Mouse (Mus musculus): ENCODE data around the gene Klhl3. TPM values are rescaled to one million over a fixed set of nuclear protein-coding genes. Genes with fewer than 3 reads are reported as not detected.
A peak's percentile ranks its signal among the peaks of the same experiment; 100 is the strongest.

Gene Klhl3
- polyA plus RNA-seq, 1 experiment from 2014 or later: 3.2 TPM

DNA sequence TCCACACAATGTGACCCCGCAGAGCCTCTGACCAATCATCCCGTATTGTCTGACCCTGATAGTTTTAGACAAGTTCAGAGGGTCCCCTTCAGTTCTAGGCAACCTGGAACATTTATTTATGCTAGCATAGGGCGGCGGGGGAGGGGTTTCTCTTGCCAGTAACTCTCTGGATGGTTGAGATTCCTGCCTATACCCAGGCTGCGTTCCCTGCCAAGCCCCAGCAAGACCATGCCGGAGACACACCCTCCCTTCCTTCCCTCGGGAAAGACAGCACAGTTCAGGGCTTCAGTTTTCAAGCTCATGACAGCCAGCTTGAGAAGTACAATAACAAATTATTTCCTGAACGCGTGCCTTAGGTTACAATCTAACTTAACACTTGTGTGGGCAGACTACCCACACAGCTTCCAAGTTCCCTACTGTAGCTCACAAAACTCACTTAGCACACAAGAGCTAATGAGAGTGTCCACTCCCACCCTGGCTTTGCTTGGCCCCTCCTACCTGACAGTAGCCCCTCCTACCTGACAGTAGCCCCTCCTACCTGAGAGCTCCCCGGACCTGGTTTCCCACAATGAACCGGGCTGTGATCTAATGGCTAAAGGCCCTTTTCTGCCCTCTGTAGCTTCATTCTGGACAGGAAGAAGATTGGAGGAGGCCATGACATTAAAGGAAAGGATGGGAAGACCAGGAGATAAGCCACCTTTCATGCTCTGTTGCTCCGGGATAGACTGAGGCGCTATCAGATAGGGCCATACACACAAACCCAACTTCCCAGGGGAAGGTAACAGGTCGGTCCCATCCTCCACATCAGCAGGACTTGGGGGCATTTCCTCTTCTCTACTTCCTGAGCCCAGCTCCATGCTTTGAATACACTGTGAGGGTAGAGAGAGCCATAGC is 46.6 kb downstream of the Klhl3 start:
- Histone ChIP-seq H3K27me3 (replicated peaks; ENCODE audit: control insufficient read depth, insufficient read depth, low read length) (no peaks in the 10 kb centered on the region), H3K4me1 (ENCODE audit: control insufficient read depth, insufficient read depth, low read length) (peaks cover 19% of the 10 kb centered on the region), H3K4me2 (ENCODE audit: low read depth, low read length) (peak overlapping the region; percentile 5; the same call in 1 of the 2 replicates), H3K27ac (replicated peaks; ENCODE audit: low read depth, low read length) (peak overlapping the region; percentile 73), H3K9me3 (ENCODE audit: control insufficient read depth, low read length) (no peaks in the 10 kb centered on the region), H3K4me3 (ENCODE audit: low read depth, low read length) (no peak overlapping the region), H3K9ac (ENCODE audit: low read depth, low read length) (peak overlapping the region; percentile 16; the same call in 1 of the 2 replicates), H3K36me3 (ENCODE audit: control insufficient read depth, insufficient read depth, low read length) (0 out of 2 replicates have a peak, but pooled peaks cover 6% of the 10 kb centered on the region)
- DNase-seq (ENCODE audit: low spot score): peak; percentile 86
- peak; percentile 70; the same call in 1 of the 2 replicates for ATAC-seq (ENCODE audit: low read depth)
- WGBS: 48% methylated on average over 14 of the region's 14 CpGs

DNA sequence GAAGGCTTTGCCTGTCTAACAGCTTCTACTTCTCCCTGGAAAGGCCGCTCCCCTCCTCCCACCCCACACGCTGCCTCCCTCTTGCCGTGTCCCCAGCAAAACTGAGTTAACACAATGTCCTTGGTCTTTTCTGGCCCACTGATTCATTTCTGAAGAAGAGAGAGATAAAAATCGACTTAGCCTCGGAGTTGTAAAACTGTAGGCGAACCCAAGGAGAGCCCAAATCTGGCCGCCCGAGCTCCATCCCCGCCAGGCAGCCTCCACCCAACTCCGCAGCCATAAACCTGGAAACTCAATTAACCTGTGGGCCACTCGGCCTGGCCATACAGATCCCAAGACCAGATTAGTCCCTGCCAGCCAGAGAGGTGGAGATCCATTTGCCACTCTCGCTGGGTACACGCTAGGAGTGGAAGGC is 47.3 kb downstream of the Klhl3 start:
- DNase-seq (ENCODE audit: low spot score) (no peak), ATAC-seq (ENCODE audit: low read depth) (no peak)
- H3K27me3 ChIP-seq (replicated peaks; ENCODE audit: control insufficient read depth, insufficient read depth, low read length): no peaks in the 10 kb centered on the region
- no peak overlapping the region for H3K4me3 ChIP-seq (ENCODE audit: low read depth, low read length)
- H3K9me3 ChIP-seq (ENCODE audit: control insufficient read depth, low read length): no peaks in the 10 kb centered on the region
- H3K36me3 ChIP-seq (ENCODE audit: control insufficient read depth, insufficient read depth, low read length): 0 out of 2 replicates have a peak, but pooled peaks cover 6% of the 10 kb centered on the region
- WGBS: 76% methylated on average over 13 of the region's 13 CpGs
- H3K4me1 ChIP-seq (ENCODE audit: control insufficient read depth, insufficient read depth, low read length): peaks cover 19% of the 10 kb centered on the region
- H3K4me2 ChIP-seq (ENCODE audit: low read depth, low read length): no peak overlapping the region
- H3K27ac ChIP-seq (replicated peaks; ENCODE audit: low read depth, low read length): peak overlapping the region; percentile 73
- peak overlapping the region; percentile 16; the same call in 1 of the 2 replicates for H3K9ac ChIP-seq (ENCODE audit: low read depth, low read length)

DNA sequence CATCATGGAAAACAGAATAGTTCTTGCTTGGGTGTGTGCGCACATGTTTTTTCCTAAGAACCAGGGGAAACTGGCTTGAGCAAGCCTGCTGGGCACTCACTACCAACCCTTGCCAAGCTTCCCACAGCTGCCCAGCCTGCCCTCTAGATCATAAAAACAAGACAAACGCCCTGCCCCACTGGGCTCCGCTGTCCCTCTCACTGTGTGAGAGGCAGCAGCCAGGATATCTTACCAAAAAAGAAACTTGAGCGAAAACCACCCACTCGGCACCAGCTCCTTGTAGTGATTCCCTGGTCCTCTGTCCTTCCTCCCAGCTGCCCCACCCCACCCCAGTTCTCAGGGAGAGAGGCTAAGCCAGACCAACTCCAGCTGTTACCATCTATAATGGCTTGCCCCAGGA is 48.1 kb downstream of the Klhl3 start:
- H3K36me3 ChIP-seq (ENCODE audit: control insufficient read depth, insufficient read depth, low read length): 0 out of 2 replicates have a peak, but pooled peaks cover 6% of the 10 kb centered on the region
- H3K27ac ChIP-seq (replicated peaks; ENCODE audit: low read depth, low read length): no peak overlapping the region
- DNase-seq (ENCODE audit: low spot score) (peak; percentile 28), ATAC-seq (ENCODE audit: low read depth) (no peak)
- no peaks in the 10 kb centered on the region for H3K9me3 ChIP-seq (ENCODE audit: control insufficient read depth, low read length)
- no peak overlapping the region for H3K4me2 ChIP-seq (ENCODE audit: low read depth, low read length)
- H3K4me1 ChIP-seq (ENCODE audit: control insufficient read depth, insufficient read depth, low read length): peaks cover 19% of the 10 kb centered on the region
- H3K9ac ChIP-seq (ENCODE audit: low read depth, low read length): no peak overlapping the region
- H3K4me3 ChIP-seq (ENCODE audit: low read depth, low read length): no peak overlapping the region
- WGBS: 78% methylated on average over 5 of the region's 5 CpGs
- H3K27me3 ChIP-seq (replicated peaks; ENCODE audit: control insufficient read depth, insufficient read depth, low read length): no peaks in the 10 kb centered on the region

DNA sequence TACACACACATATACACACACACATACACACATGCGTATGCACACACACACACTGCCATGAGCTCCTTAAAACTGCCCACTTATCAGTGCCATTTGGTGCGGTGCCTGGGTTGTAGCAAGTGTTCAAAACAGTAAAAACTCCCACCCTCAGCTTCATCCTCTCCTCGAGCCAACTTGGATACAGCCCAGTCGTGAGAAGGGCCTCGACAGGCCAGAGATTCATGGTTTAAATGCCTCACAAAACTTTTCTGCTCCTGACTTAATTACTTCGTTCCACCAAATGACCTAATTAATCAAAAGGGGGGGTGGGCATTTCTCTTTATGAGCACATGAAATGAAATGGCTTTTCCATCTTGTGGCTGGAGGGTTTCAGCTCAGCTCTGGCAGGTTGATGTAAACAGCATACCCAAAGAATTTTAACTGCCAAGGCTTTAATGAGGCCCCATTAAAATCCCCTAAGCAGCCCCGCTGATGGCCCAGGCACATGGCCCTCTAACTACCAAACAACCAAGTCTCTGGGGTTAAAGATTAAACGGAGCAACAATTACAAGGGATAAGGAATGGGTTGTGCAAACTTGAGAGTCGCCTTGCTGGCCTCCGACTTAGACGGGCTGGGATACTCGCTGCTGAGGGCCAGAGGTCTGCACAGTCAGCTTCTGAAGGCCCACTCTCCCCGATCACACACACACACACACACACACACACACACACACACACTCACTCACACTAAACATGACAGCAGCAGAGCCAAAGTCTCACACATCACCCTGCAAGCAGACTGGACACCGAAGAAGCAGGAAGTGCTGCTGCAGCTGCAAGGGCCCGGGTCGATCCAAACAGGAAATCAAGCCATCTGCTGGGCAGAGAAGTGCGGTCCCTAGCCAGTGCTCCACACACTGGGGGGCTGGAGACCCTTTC is 55.2 kb downstream of the Klhl3 start:
- H3K4me3 ChIP-seq (ENCODE audit: low read depth, low read length): no peak overlapping the region
- DNase-seq (ENCODE audit: low spot score): peak; percentile 36
- no peak overlapping the region for H3K9ac ChIP-seq (ENCODE audit: low read depth, low read length)
- WGBS: 35% methylated on average over 17 of the region's 17 CpGs
- 0 out of 2 replicates have a peak, but pooled peaks cover 6% of the 10 kb centered on the region for H3K36me3 ChIP-seq (ENCODE audit: control insufficient read depth, insufficient read depth, low read length)
- no peaks in the 10 kb centered on the region for H3K27me3 ChIP-seq (replicated peaks; ENCODE audit: control insufficient read depth, insufficient read depth, low read length)
- no peak overlapping the region; the same call in 1 of the 2 replicates for H3K27ac ChIP-seq (replicated peaks; ENCODE audit: low read depth, low read length)
- H3K4me1 ChIP-seq (ENCODE audit: control insufficient read depth, insufficient read depth, low read length): no peaks in the 10 kb centered on the region
- H3K9me3 ChIP-seq (ENCODE audit: control insufficient read depth, low read length): no peaks in the 10 kb centered on the region; the same call in 1 of the 2 replicates
- ATAC-seq (ENCODE audit: low read depth): peak; percentile 33; the same call in 1 of the 2 replicates
- H3K4me2 ChIP-seq (ENCODE audit: low read depth, low read length): no peak overlapping the region

DNA sequence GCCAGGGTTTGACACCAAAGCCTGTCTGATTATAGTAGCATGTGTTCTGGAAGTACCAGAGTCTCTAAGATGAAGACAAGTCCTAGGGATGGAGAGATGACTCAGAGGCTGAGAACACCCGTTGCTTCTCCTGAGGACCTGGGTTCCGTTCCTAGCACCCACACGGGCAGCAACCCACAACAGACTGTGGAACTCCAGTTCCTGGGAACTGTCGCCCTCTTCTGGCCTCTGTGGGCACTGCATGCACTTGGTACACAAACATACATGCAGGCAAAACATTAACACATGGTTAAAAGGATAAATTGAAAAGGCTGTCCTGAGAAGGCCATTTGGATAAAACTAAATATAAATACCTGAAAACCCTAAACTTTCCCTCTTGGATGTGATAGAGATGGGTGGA is 56.8 kb downstream of the Klhl3 start:
- no peaks in the 10 kb centered on the region for H3K27me3 ChIP-seq (replicated peaks; ENCODE audit: control insufficient read depth, insufficient read depth, low read length)
- no peak overlapping the region for H3K27ac ChIP-seq (replicated peaks; ENCODE audit: low read depth, low read length)
- no peak overlapping the region for H3K9ac ChIP-seq (ENCODE audit: low read depth, low read length)
- H3K4me1 ChIP-seq (ENCODE audit: control insufficient read depth, insufficient read depth, low read length): no peaks in the 10 kb centered on the region
- no peaks in the 10 kb centered on the region; the same call in 1 of the 2 replicates for H3K9me3 ChIP-seq (ENCODE audit: control insufficient read depth, low read length)
- H3K4me2 ChIP-seq (ENCODE audit: low read depth, low read length): no peak overlapping the region
- DNase-seq (ENCODE audit: low spot score): no peak
- 78% methylated on average over 4 of the region's 4 CpGs for WGBS
- ATAC-seq (ENCODE audit: low read depth): no peak
- no peak overlapping the region for H3K4me3 ChIP-seq (ENCODE audit: low read depth, low read length)
- H3K36me3 ChIP-seq (ENCODE audit: control insufficient read depth, insufficient read depth, low read length): no peaks in the 10 kb centered on the region

DNA sequence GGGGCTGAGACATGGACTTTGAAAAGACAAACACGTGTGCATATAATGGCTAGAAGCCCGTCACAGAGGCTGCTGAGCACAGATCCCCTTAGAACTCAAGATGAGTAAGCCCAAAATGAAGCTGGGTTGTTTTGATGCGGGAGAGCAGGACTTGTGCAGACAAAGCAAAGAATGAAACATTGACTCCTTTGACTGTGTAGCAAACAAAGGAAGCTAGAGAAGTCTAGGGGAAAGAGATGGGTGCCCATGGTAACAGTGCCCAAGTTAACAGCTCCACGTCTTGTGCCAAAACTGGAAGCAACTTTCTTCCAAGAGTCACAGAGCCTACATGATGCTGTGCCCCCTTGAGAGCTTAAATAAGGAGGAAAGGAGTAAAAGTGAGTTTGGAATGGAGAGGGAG is 59.8 kb downstream of the Klhl3 start:
- ATAC-seq (ENCODE audit: low read depth): no peak
- Histone ChIP-seq H3K27me3 (replicated peaks; ENCODE audit: control insufficient read depth, insufficient read depth, low read length) (no peaks in the 10 kb centered on the region), H3K4me2 (ENCODE audit: low read depth, low read length) (no peak overlapping the region)

DNA sequence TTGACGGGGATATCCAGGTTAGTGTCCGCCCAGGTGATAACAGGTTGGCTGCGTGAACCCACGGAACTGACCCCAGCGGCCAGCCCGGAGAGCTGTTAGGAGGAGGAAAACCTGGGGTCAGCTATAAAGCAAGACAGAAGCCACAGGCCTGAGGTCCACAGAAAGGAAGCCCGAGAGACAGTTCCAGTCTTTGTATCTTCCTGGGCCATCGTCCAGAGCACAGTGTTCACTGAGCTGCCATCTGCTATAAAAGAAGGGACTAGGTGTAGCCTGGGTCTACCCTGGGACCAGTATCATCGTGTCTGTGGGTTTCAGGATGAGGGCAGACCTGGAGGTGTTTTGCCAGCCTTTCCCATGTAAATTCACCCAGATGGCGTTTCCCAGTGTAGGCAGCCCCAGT is 61.7 kb downstream of the Klhl3 start:
- no peak for ATAC-seq (ENCODE audit: low read depth)
- H3K4me1 ChIP-seq (ENCODE audit: control insufficient read depth, insufficient read depth, low read length): no peaks in the 10 kb centered on the region
- no peak overlapping the region for H3K4me3 ChIP-seq (ENCODE audit: low read depth, low read length)
- no peaks in the 10 kb centered on the region for H3K36me3 ChIP-seq (ENCODE audit: control insufficient read depth, insufficient read depth, low read length)
- H3K27ac ChIP-seq (replicated peaks; ENCODE audit: low read depth, low read length): no peak overlapping the region
- 79% methylated on average over 10 of the region's 10 CpGs for WGBS
- no peak for DNase-seq (ENCODE audit: low spot score)
- H3K9me3 ChIP-seq (ENCODE audit: control insufficient read depth, low read length): peaks cover 6% of the 10 kb centered on the region; the same call in 1 of the 2 replicates
- no peak overlapping the region for H3K4me2 ChIP-seq (ENCODE audit: low read depth, low read length)
- H3K27me3 ChIP-seq (replicated peaks; ENCODE audit: control insufficient read depth, insufficient read depth, low read length): no peaks in the 10 kb centered on the region
- no peak overlapping the region for H3K9ac ChIP-seq (ENCODE audit: low read depth, low read length)

More for the DNA sequence above, 59.8 kb downstream of the Klhl3 start:
- 82% methylated on average over 4 of the region's 4 CpGs for WGBS
- Histone ChIP-seq H3K9me3 (ENCODE audit: control insufficient read depth, low read length) (no peaks in the 10 kb centered on the region; the same call in 1 of the 2 replicates), H3K9ac (ENCODE audit: low read depth, low read length) (no peak overlapping the region), H3K4me1 (ENCODE audit: control insufficient read depth, insufficient read depth, low read length) (no peaks in the 10 kb centered on the region), H3K27ac (replicated peaks; ENCODE audit: low read depth, low read length) (no peak overlapping the region), H3K4me3 (ENCODE audit: low read depth, low read length) (no peak overlapping the region), H3K36me3 (ENCODE audit: control insufficient read depth, insufficient read depth, low read length) (no peaks in the 10 kb centered on the region)
- DNase-seq (ENCODE audit: low spot score): no peak

DNA sequence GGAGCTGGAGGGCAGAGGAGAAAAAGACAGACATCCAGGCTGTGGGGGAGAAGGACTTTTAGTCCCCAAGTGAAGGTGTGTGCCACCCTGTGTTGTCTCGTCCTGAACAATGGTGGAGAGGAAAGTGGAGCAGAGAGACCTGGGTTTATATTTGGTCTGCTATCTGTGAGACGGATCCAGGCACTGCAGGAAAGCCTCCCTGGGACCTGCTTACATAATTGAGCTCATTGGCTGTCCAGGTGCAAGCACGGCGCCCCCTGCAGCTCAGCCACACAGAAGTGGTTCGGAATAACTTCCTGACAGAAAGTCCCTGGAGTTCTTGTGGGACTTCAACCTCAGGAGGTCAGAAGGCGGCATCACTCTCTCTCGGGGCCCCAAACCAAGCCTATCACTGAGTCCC is 62.1 kb downstream of the Klhl3 start:
- ATAC-seq (ENCODE audit: low read depth) (no peak), DNase-seq (ENCODE audit: low spot score) (no peak)
- Histone ChIP-seq H3K9ac (ENCODE audit: low read depth, low read length) (no peak overlapping the region), H3K9me3 (ENCODE audit: control insufficient read depth, low read length) (0 out of 2 replicates have a peak, but pooled peaks cover 8% of the 10 kb centered on the region), H3K4me3 (ENCODE audit: low read depth, low read length) (no peak overlapping the region), H3K4me2 (ENCODE audit: low read depth, low read length) (no peak overlapping the region), H3K27ac (replicated peaks; ENCODE audit: low read depth, low read length) (no peak overlapping the region), H3K4me1 (ENCODE audit: control insufficient read depth, insufficient read depth, low read length) (no peaks in the 10 kb centered on the region), H3K36me3 (ENCODE audit: control insufficient read depth, insufficient read depth, low read length) (no peaks in the 10 kb centered on the region), H3K27me3 (replicated peaks; ENCODE audit: control insufficient read depth, insufficient read depth, low read length) (no peaks in the 10 kb centered on the region)
- 56% methylated on average over 7 of the region's 7 CpGs for WGBS
